Mouse (Mus musculus): ENCODE measurements around the gene Por. TPM values are rescaled to one million over a fixed set of nuclear protein-coding genes. Genes with fewer than 3 reads are reported as not detected.

Gene Por
- polyA plus RNA-seq, 1 experiment, result 98.0 TPM

DNA sequence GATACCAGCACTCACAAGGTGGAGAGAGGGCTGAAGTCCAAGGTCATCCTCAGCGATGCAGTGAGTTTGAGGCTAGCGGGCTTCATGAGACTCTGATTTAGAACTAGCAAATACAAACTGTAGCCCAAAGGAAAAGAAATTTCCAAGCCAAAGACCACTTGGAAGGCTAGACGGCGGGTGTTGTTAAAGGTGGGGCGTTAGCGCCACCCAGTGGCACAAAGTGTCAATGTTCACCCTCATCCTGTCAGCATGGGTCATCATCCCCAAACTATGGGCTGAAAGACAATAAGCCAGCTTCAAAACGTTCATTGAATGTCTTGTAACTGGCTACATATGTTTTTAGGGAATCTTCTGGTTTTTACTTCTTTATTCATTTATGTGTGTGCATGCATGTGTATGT, 93.7 kb downstream of the Por start:
- no peak overlapping the region for H3K27ac ChIP-seq (ENCODE audit: insufficient read depth, low read length)
- no peaks in the 10 kb centered on the region for H3K4me1 ChIP-seq (ENCODE audit: control insufficient read depth, insufficient read depth, low read length)
- TF ChIP-seq POLR2A (IDR thresholded peaks at IDR 0.05; ENCODE audit: extremely low read depth, insufficient read depth, low read length) (no peak), CTCF (IDR thresholded peaks at IDR 0.05; ENCODE audit: extremely low read depth, insufficient read depth, low read length) (peak; percentile 96)
- no peak overlapping the region for H3K4me3 ChIP-seq (ENCODE audit: insufficient read depth, low read length)

DNA sequence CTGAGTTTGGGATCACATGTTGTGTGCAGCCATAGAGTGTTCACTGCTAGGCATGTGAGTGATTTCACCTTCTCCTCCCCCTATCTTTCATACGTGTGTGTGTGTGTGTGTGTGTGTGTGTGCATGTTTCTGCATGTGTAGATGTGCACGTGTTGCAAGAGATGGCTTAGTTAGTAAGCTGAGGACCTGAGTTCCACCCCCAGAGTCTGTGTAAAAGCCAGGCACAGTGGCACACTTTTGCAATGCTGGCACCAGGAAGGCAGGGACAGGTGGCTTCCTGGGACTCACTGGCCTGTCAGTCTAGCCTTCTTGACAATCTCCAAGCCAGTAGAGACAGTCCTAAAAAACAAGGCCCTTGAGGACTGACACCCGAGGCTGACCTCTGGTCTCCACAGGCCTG, 95.1 kb downstream of the Por start:
- TF ChIP-seq POLR2A (IDR thresholded peaks at IDR 0.05; ENCODE audit: extremely low read depth, insufficient read depth, low read length) (no peak), CTCF (IDR thresholded peaks at IDR 0.05; ENCODE audit: extremely low read depth, insufficient read depth, low read length) (no peak)
- Histone ChIP-seq H3K4me1 (ENCODE audit: control insufficient read depth, insufficient read depth, low read length) (no peaks in the 10 kb centered on the region), H3K4me3 (ENCODE audit: insufficient read depth, low read length) (no peak overlapping the region), H3K27ac (ENCODE audit: insufficient read depth, low read length) (no peak overlapping the region)

DNA sequence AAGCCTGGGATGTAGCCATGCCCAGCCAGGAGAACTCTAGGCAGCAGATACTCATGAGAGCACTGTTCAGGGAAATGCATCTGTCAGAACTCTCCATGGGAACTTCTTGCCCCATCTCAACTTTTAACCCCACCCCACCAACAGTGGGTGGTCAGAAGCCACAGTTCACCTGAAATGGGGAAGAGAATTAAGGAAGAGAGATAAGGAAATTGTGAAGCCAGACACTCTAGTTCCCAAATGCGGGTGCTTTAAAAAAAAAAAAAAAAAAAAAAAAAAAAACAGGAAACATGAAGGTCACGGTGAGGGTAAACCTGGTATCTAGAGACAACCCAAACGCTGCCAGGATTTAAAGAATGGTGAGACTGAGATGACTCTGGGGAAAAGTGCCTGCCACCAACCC, 102.7 kb downstream of the Por start:
- no peak overlapping the region for H3K27ac ChIP-seq (ENCODE audit: insufficient read depth, low read length)
- H3K4me1 ChIP-seq (ENCODE audit: control insufficient read depth, insufficient read depth, low read length), result peaks cover 1% of the 10 kb centered on the region; the same call in 1 of the 2 replicates
- TF ChIP-seq POLR2A (IDR thresholded peaks at IDR 0.05; ENCODE audit: extremely low read depth, insufficient read depth, low read length) (no peak), CTCF (IDR thresholded peaks at IDR 0.05; ENCODE audit: extremely low read depth, insufficient read depth, low read length) (no peak)
- no peak overlapping the region for H3K4me3 ChIP-seq (ENCODE audit: insufficient read depth, low read length)

DNA sequence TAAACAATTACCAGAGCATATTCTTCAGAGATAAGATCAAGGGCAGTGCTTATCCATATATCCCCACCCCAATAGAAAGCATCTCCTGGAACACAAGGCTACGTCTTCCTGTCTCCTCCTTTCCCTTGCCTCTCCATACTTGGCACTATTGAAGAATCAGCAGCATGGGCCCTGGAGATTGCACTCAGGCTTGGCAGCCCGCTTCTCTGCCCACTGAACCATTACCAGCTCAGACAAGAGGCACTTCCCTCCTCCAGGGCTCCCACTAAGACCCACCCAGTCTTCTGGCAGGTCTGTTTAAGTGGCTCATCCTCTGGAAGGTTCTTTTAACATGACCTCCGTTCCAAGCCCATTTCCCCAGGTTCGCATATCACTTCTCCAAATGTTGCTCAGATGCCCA, 106.7 kb downstream of the Por start:
- TF ChIP-seq CTCF (IDR thresholded peaks at IDR 0.05; ENCODE audit: extremely low read depth, insufficient read depth, low read length), result no peak
- TF ChIP-seq POLR2A (IDR thresholded peaks at IDR 0.05; ENCODE audit: extremely low read depth, insufficient read depth, low read length), result no peak
- Histone ChIP-seq H3K27ac (ENCODE audit: insufficient read depth, low read length) (no peak overlapping the region), H3K4me1 (ENCODE audit: control insufficient read depth, insufficient read depth, low read length) (peaks cover 5% of the 10 kb centered on the region; the same call in 1 of the 2 replicates), H3K4me3 (ENCODE audit: insufficient read depth, low read length) (no peak overlapping the region)

GRCm38 (mm10) chr5:135777796-135778470, 108.1 kb downstream of the Por start, which contains the start of gene Styxl1:
Gene Styxl1 (minus strand): TSS chr5:135778385.
- Histone ChIP-seq H3K4me3 (ENCODE audit: insufficient read depth, low read length) (peak within 1 kb of the TSS; percentile 92), H3K4me1 (ENCODE audit: control insufficient read depth, insufficient read depth, low read length) (peaks cover 5% of the 10 kb centered on the region; the same call in 1 of the 2 replicates), H3K27ac (ENCODE audit: insufficient read depth, low read length) (peak within 1 kb of the TSS; percentile 84)
- TF ChIP-seq CTCF (IDR thresholded peaks at IDR 0.05; ENCODE audit: extremely low read depth, insufficient read depth, low read length), result no peak
- no peak for TF ChIP-seq POLR2A (IDR thresholded peaks at IDR 0.05; ENCODE audit: extremely low read depth, insufficient read depth, low read length)

DNA sequence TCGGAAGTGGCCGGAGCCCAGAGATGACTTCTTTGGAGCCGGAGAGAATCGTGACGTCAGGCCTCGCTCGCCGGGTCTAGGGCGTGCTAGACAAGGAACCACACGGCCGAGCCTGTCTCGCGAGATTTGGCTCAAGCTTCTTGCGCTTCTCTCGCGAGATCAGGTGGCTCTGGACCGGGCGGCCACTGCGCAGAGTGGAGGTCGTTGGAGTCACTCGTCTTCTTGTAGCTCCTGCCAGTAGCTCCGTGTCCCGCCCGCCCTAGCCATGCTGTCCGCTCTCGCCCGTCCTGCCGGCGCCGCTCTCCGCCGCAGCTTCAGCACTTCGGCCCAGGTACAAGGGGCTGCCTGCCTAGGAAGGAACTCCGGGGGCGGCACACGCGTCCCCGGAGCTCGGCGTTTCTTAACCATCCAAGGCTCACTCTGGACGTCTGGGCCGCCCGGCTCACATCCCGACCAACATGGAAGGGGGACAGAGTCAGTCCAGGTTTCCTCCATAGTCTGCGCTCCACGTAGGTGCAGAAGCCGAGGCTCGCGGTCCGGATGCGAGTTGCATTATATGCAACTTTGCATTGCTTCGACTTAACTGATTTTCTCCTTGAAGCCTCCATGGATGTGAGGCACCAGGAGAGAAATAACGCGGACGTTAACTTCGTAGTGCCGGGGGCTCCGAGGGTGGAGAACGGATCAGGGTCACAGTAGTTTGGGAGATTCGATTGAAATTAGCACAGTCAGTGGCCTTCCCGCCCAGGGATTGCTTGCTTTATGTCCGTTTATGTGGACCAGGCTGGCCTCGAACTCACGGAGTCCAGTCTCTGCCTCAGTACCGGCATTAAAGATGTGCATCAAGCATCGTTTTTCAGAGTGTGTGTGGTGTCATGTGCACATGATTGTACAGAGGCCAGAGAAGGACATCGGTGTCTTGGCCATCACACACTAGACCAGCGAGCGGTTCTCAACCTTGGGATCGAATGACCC, 108.9 kb downstream of the Por start, which contains the start of gene Mdh2:
Mdh2 (plus strand) TSS at position 10 of the 975 bp plus-strand sequence.
- TF ChIP-seq CTCF (IDR thresholded peaks at IDR 0.05; ENCODE audit: extremely low read depth, insufficient read depth, low read length) (no peak), POLR2A (IDR thresholded peaks at IDR 0.05; ENCODE audit: extremely low read depth, insufficient read depth, low read length) (peak; percentile 98)

DNA sequence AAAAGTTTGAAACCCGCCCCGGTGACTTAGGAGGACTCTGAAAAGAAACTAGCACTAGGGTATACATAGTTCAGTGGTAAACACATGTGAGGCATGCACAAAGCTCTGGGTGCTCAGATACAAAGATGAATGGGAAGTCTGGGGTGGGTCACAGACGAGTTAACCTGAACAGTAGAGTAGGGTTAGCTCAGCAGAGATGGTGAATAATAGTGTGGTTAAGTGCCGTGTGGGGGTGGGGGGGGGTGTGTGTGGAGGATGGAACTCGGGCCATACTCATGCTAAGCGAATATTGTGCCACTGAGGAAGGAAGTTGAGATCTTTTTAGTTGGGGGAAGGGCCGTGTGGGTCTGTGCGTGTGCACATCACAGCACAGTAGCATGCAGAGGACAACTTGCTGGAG, 110.5 kb downstream of the Por start:
- peaks cover 5% of the 10 kb centered on the region; the same call in 1 of the 2 replicates for H3K4me1 ChIP-seq (ENCODE audit: control insufficient read depth, insufficient read depth, low read length)
- TF ChIP-seq POLR2A (IDR thresholded peaks at IDR 0.05; ENCODE audit: extremely low read depth, insufficient read depth, low read length) (no peak), CTCF (IDR thresholded peaks at IDR 0.05; ENCODE audit: extremely low read depth, insufficient read depth, low read length) (no peak)
- no peak overlapping the region for H3K4me3 ChIP-seq (ENCODE audit: insufficient read depth, low read length)
- H3K27ac ChIP-seq (ENCODE audit: insufficient read depth, low read length), result no peak overlapping the region

More for the DNA sequence above, 108.9 kb downstream of the Por start, which contains the start of gene Mdh2:
- Histone ChIP-seq H3K4me1 (ENCODE audit: control insufficient read depth, insufficient read depth, low read length) (peaks cover 5% of the 10 kb centered on the region; the same call in 1 of the 2 replicates), H3K27ac (ENCODE audit: insufficient read depth, low read length) (peak within 1 kb of the TSS; percentile 84), H3K4me3 (ENCODE audit: insufficient read depth, low read length) (peak within 1 kb of the TSS; percentile 92)

GRCm38 (mm10) chr5:135782901-135783300, 113.1 kb downstream of the Por start:
- Histone ChIP-seq H3K4me1 (ENCODE audit: control insufficient read depth, insufficient read depth, low read length) (peaks cover 3% of the 10 kb centered on the region; the same call in 1 of the 2 replicates), H3K4me3 (ENCODE audit: insufficient read depth, low read length) (no peak overlapping the region), H3K27ac (ENCODE audit: insufficient read depth, low read length) (no peak overlapping the region)
- TF ChIP-seq POLR2A (IDR thresholded peaks at IDR 0.05; ENCODE audit: extremely low read depth, insufficient read depth, low read length) (no peak), CTCF (IDR thresholded peaks at IDR 0.05; ENCODE audit: extremely low read depth, insufficient read depth, low read length) (no peak)

Other genes with a start within 250 kb of the Por start
- 29.1 and 30.0 TPM in 2 replicates for gene Hip1, start 124.9 kb upstream of the Por start, polyA plus RNA-seq (2012; rRNA removed)
- not detected in 2 replicates for gene Ccl26, start 106.5 kb upstream of the Por start, polyA plus RNA-seq (2012; rRNA removed)
- gene Ccl24, start 97.0 kb upstream of the Por start, polyA plus RNA-seq (2012; rRNA removed), result 0.54 and 1.1 TPM in 2 replicates
- 83.9 and 84.9 TPM in 2 replicates for gene Rhbdd2, start 37.4 kb upstream of the Por start, polyA plus RNA-seq (2012; rRNA removed)
- gene Tmem120a, start 74.4 kb downstream of the Por start, polyA plus RNA-seq (2012; rRNA removed), result 14.4 and 15.4 TPM in 2 replicates
- 0.13 TPM in 2 replicates for gene Styxl1, start 108.4 kb downstream of the Por start, polyA plus RNA-seq (2012; rRNA removed)
- gene Mdh2, start 108.4 kb downstream of the Por start, polyA plus RNA-seq (2012; rRNA removed), result 486 and 499 TPM in 2 replicates
- gene Srrm3, start 136.9 kb downstream of the Por start, polyA plus RNA-seq (2012; rRNA removed), result 80.9 and 84.8 TPM in 2 replicates
- 27.6 and 27.8 TPM in 2 replicates for gene Hspb1, start 217.9 kb downstream of the Por start, polyA plus RNA-seq (2012; rRNA removed)

All from cortical plate, adult 2 months (tissue).